Mouse (Mus musculus) kidney, adult 10 weeks (tissue): ENCODE data around the gene Pgm2. TPM values are rescaled to one million over a fixed set of nuclear protein-coding genes. Genes with fewer than 3 reads are reported as not detected.

Experiments
- polyA plus RNA-seq: library from polyadenylated mRNA; stranded (reverse); fragments of 350-450 nt; fragmentation: Illumina TruSeq; extraction: RNeasy Lipid Tissue Mini Kit (QIAGEN cat#74804); gene quantifications from one replicate; pipeline ENCODE4 v1.2.3, GENCODE M21; 2014; ENCODE audit warnings: low read depth, low replicate concordance

Gene Pgm2
- polyA plus RNA-seq, result 49.3 TPM

DNA sequence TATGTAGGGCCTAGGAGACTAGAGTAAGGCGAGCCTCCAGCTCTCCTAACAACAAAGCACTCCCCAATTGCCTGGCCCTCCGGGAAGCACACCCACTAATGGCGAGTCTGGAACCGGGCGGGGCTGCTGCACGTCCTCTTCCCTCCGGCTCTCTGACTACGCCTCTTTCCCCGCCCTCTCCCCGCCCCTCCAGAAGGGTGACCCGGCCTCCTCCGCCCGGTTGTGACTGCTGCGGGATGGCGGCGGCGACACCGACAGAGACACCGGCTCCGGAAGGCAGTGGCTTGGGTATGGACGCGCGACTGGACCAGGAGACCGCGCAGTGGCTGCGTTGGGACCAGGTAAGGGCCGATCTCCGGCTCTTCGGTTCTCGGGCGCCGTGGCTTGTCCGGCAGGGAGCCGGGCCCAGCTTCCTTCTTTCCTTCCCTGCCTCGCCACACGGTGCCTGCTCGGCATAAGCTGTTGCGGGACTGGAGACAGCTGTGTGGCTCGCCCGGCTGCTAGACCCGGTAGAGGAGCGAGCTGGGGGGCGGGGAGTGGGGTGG lies at the start of gene Pgm2:
TSS of gene Pgm2 (plus strand) at position 203 of the 545 bp plus-strand sequence.

DNA sequence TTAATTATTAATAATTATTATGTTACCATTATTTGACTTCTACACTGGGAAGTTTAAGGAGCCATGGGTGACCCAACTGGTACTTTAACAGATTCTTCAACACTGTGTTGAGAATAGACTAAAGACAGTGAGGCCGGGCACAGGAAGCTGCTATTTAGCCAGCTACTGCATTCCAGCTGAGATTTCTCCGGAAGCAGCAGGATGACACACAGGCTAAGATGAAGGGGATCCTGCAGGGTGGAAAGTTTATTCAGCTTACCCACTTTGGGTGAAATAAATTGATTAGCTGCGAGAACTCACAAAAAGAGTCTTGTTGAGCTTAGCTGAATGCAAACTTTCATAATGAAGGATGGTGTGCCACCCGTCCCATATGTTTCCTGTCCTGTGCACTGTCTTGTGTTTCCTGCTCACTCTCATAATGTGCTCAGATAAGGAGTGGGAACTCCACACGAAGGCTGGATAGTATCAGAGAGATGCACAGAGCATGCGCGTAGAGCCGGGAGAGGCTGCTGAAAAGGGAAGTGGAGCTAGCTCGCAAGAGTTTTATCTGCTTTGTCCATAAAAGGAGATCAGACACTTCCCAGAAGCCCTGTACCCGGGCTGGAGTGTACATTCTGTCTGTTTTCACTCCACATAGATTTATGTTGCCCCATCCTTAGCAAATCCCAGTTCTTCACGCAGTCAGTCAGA lies 63.3 kb downstream of the Pgm2 start, which contains the start of gene Tbc1d1:
TSS of gene Tbc1d1 (plus strand) at position 445 of the 690 bp plus-strand sequence.

Other genes starting within 250 kb of the Pgm2 start
- gene Rell1, start 124.1 kb upstream of the Pgm2 start, polyA plus RNA-seq, result 15.0 TPM
- gene Tbc1d1, start 63.4 kb downstream of the Pgm2 start, polyA plus RNA-seq, result 73.0 TPM